Mouse (Mus musculus) ES-Bruce4 (cell line): ENCODE results near the gene Apobec2.

Experiments
- CTCF ChIP-seq: IDR thresholded peaks from one replicate; pipeline ENCODE4 v1.8.1; 2011; ENCODE audit warnings: low read depth, low read length
- POLR2A ChIP-seq: IDR thresholded peaks from one replicate; pipeline ENCODE4 v1.8.1; 2011; ENCODE audit warnings: low read length; ENCODE audit not compliant: insufficient read depth

DNA sequence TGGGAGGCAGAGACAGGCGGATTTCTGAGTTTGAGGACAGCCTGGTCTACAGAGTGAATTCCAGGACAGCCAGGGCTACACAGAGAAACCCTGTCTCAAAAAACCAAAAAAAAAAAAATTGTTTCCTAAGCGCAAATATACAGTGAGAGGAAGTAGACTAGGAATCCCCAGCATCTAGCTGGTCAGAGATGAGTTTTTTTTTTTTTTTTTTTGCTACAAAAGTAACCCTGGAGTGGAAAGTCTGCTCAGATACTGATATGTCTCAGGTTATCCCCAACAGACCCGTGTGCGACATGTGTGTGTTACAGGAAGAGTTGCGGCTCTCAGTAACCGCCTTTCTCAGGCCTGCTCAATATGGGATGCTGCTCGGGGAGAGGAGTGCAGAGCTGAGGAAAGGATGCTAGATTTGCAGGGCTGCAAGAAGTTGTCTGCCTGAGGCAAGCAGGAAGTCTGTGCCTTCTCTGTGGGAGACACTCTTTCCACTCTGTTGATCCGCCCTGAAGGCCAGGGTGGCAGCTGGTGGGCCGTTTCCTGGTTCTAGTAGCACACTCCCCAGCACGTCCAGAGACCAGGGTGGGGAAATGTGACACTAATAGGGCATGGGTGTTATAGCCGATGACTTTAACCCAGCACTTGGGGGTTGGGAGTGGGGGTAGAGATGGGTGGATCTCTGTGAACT is 4.7 kb downstream of the Apobec2 start:
- TF ChIP-seq CTCF = no peak
- TF ChIP-seq POLR2A = no peak
